Mouse (Mus musculus) embryo, embryonic 9.5 days (tissue): Measurements from ENCODE around the gene Phlda1.
A peak's percentile ranks its signal among the peaks of the same experiment; 100 is the strongest.
"Not testable (repeated sequence)": the region's sequence is repeated elsewhere in the genome, so short reads cannot be mapped to it uniquely, and the experiment has no call there.

Experiments
- DNase-seq: peaks from one replicate; pipeline ENCODE4 v3.0.0-alpha.2; 2017; ENCODE audit errors: extremely low spot score

Gene Phlda1

DNA sequence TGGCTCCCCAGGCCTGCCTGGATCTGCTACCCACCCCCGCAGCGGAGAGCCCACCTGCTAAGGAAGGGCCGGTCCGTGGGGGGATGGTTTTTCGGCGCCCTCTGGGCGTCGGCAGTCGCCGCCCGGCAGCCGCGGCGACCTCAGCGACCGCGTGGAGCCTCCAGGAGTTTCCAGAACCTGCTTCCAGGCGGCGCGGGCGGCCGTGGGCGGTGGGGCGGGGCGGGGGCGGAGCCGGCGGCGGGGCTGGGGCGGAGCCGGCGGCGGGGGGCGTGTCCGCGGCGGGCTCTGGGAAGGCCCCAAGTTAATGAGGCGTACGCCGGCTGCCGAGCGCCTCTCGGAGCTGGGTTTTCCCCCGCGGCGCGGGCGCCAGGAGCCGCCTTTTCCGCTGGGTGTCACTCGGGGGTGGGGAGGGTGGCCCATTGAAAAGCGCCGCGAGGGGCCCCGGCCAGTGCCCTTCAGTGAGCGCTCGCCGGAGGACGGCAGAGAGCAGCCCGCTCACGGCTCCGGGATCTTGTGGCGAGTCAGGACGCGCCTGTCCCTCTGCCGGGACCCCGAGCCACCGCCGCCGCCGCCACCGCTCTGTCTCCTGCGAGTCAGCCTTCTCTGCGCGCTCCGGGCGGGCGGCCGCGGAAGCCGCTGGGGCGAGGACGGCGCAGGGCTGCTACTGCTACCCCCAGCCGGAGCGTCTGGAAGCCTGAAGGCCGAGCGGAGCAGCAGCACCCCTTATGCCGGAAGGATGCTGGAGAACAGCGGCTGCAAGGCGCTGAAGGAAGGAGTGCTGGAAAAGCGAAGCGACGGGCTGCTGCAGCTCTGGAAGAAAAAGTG lies at the start of gene Phlda1:
TSS of gene Phlda1 (plus strand) at position 186 of the 825 bp plus-strand sequence.
- DNase-seq, result peak; percentile 97

DNA sequence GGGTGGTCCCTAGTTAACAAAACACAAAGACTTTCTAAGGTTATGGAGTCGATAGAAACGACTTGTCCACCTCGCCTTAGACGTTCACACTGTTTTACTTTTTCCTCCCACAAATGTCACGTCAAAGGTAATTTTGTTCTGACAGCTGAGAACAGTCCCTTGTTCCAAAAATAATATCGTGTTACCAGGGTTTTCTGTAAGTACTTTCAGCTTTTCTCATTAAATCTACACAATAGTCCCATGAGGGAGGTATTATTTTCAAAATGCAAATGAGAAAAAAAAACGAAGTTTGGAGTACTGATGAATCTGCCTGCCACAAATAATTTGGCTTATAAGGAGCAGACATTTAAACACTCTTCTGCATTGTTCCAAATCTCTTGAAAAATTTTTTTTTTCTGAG lies 48.0 kb upstream of the Phlda1 start:
- DNase-seq, result no peak

DNA sequence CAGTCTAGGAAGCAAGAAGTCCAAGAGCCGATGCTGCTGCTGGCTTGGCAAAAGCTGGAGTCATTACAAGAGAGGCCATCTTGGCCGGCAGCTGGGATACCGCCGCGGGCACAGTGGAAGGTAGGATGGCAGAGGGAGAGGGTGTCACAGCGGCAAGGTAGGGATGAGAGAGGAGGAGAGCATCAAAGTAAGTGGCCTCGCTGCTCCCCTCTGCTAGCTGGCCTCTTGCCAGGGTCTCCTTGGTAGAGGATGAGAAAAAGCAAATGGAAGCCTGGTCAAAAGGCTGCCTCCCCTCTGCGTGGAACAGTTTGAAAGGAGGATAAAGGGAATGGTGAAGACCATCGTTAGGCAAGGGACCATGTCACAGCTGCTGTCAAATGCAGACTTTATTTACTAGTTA lies 47.0 kb upstream of the Phlda1 start:
- DNase-seq, result no peak

DNA sequence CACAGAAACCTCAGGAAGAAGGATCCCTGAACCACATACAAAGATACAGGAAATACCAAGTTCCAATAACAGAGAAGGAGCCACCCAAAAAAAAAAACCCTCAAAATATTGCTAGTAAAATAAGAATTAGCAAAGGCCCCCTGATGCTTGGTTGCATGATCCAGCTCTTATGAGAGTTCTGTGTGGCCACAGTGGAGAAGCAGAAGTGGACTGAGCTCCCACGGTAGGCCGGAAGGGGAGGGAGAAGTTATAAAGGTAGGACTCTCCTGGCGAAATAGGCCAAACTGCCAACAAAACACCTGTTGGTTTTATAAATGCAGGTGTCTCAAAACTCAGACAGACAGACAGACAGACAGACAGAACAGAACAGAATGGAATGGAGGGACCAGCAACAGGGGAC lies 46.2 kb upstream of the Phlda1 start:
- DNase-seq, result no peak

DNA sequence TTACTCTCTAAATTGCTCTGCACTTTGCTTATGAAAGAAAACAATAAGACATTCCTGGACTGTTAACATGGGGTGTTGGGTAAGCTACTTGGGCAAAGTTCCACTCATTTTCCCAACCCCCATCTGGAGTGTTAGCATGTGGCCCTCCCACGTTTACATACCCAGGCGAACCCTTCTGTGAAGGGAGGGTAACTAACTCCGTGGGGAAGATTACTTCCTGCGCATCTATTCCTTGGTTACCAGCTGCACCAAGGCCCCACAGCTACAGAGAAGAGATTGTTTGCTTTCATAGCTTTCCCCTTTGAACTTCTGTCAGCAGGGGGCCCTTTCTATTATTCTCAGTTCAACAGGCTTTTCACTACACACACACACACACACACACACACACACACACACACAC lies 45.7 kb upstream of the Phlda1 start:
- DNase-seq, result peak; percentile 43

DNA sequence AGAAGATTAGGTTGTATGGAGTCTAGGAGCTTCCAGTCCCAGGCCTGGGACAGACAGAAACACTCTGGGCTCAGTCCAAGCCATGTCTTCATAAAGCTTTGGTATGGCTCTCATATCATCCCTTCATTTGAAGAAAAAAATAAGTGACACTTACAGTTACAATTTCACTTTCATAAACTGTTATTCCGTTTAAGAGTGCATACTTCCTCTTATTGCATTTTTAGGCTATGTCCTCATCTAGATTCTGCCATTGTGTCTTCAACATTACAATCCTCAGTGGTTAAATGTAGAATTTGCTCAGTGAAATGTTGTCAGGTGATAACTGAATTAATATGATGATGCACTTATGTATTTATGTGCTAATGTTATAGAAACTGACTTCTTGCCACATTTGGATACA lies 41.3 kb upstream of the Phlda1 start:
- no peak for DNase-seq

DNA sequence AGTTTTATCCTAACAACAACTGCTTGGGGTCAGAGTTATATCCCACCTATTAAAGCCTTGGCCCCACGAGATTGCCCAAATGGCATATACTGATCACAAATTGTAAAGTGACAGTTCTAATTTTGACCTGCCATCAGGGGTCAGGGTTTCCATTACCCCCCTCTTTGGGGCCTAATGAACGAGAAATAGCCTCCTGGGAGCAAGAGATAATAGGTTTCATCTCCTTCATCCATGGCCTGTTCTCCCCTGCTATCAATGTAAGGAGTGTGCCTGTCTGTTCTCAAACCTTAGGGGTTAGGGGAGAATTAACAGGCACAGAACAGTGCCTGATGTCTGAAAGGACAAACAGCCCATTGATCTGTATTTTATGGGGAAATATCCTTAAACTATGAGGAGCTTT lies 40.7 kb upstream of the Phlda1 start:
- no peak for DNase-seq

DNA sequence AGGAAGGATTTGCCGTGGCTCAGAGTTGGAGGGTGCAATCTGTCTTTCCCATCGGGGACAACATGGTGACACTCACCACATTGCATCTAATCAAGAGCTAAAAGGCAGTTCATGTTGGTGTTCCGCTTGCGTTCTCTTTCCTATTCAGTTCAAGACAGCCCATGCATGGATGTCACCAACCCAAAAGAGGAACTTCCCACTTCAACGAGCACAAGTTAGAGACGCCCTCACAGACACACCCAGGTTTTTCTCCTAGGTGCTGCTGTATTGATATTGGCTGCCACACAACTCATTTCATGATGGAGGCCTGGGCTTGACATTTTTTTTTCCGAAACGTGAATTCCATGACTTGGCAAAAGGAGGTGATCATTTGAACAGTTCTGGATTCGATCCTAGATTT lies 34.9 kb upstream of the Phlda1 start:
- DNase-seq, result no peak

DNA sequence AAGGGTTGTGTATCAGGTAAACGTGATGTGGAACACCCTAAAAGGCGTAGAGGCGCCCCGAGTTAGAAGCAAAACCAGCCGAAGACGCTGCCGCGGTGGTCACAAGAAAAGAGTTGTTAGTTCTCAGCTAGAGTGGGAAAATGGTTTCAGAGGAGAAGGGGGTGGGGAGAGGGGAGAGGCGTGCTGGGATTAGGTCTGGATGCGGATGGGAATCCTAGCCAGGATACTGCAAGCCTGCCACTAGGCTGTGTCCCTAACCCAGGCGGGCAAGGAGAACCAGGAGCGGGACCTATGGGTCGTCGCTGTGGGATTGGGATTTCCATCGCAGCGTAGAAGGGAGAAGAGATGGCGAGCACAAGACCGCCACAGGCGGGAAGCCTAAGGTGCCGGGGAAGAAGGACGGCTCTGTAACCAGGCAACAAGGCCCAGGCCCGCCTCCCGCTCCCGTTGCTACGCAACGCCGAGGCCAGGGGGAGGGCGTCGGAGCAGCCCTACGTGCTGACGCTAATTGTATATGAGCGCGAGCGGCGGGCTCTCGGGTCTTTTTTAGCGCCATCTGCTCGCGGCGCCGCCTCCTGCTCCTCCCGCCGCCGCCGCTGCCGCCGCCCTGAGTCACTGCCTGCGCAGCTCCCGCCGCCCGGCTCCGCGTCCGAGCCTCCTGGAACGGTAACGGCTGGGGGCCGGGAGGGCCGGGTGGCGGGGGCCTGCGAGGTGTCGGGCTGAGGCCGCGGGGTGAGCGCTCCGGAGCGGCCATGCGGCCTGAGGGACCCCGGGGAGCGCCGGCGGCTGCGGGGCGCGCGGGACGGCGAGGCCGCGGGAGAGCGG lies 33.2 kb upstream of the Phlda1 start, which contains the start of gene Nap1l1:
TSS of gene Nap1l1 (plus strand) at position 538 of the 825 bp plus-strand sequence.
- DNase-seq, result peak; percentile 99

DNA sequence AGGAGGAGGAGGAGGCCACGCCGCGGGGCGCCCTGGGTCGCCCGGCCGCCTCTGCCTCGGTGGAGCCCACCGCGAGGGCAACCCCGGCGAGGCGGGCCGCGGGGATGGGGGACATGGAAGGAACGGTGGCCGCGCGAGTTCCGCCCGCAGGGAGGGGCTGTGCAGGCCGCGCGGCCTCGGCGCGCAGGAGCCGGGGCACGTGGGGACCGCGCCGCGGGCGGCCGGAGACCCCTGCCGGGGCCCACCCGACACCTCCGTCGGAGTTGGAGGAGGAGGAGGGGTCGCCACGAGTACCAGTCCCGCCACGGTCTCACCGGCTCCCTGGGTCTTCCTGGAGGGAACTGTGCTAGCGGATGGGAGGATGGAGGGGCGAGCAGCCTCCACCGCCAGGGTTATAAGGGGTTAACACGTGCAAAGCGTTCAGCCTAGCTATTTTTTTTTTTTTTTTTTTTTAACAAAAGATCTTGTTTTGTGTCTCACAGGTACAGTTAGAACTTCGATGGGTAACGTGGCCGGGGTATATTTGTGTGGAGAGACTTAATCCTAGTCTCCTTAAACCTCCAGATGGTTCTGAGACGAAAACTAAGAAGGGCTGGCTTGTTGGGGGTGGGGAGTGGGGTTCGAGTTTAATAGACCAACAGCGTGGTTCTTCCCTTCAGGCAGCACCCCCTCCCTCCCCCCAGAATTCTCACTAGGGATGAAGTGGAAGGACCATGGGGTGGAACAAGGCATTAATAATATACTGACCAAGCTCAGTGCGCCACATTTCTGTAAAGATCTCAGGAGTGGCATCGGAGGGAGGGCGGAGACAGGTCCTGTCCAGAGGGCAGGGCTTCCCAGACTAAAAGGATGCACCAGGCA lies 32.3 kb upstream of the Phlda1 start:
- peak; percentile 76 for DNase-seq

DNA sequence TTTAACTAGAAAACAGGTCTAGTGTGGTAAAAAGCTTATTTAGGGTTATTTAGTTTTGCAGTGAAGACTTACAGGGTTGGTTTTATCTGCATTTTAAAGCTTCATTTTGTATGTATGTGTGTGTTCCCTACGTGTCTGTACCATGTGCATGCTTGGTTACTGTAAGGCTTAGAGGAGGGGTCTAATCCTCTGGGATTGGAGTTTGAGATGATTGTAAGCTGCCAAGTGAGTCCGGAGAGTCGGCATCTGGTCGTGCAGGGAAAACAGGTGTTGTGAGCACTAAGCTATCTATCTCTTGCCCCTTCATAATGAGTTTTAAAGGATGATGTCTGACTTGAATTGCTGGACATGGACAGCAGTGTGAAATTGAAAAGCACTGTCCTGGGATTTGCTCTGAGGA lies 29.8 kb upstream of the Phlda1 start:
- DNase-seq, result no peak

DNA sequence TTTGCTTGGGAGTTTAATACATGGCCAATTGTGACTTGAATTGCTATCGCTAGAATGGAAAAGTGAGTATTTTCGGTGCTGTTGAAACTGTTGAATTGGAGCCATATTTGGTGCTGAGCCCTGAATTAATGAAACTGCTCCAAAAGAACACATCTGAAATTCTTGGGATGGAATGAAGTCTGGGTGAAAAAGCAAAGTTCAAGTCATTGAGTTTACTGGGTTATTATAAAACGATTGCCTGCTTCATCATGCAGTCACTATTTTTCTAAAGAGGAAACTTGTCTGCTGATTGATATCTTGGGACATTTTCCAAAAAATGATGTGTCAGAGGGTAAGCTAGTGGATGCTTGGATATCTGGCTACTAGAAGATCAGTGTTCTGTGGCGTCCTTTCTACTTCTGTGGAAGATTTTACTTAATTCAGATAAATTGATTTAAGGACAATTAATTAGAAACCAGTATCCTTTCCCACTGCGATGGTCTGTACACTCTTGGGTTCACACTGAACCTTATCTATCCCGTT lies 29.0 kb upstream of the Phlda1 start:
- no peak for DNase-seq

DNA sequence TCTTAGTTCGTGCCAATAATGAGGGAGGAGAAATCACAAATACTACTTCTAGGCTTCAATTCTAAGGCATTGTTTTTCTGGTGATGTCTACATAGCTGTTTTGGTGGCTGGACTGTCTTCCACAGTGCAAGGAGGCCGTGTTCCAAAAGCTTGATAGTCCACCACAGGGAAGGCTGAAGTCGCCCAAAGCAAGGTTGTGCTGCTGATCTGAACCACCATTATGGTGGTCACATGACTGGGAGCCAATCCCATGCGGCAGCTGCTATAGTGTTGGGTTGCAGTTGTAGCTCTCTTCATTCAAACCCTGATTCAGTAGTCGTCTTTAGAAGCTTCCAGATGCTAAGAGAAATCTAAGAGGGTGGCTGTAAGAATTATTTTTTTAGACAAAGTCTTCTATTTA lies 26.5 kb upstream of the Phlda1 start:
- no peak for DNase-seq

DNA sequence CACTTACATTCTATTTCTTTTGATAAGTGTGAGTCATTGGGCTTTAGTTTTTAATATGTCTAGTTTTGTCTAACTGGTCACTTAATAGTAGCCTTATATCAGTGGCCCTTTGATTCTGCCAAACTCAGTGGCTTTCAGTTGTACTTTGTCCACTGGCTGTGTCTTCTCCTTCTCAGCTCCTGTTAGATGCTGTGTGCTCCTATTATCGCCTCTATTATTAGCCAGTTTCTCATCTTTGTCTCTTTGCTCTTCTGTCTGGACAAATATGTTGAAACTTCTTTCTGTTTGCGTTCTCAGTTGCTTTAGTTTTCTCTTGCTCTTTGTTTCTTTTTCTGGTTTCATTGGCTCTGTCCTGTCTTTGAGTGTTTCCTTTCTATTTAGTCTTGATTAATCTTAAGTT lies 23.4 kb upstream of the Phlda1 start:
- no peak for DNase-seq

DNA sequence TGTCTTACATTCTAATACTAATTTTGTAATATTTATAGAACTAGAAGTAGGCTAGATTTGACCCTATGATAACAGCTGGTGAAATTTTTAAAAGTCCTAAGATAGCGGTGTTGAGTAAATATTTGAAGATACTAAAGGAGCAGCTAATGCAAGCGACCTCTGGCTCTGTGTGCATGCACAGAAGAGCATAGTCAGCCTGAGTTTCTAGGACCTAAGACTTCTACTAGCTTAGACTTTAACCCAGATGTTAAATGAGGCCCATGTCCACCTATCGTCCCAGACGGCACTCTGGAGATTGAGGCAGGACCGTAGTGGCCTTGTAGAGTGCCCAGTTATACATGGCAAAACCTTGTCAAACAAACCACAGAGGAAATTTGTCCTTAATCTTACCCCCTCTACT lies 22.0 kb upstream of the Phlda1 start:
- DNase-seq, result no peak

DNA sequence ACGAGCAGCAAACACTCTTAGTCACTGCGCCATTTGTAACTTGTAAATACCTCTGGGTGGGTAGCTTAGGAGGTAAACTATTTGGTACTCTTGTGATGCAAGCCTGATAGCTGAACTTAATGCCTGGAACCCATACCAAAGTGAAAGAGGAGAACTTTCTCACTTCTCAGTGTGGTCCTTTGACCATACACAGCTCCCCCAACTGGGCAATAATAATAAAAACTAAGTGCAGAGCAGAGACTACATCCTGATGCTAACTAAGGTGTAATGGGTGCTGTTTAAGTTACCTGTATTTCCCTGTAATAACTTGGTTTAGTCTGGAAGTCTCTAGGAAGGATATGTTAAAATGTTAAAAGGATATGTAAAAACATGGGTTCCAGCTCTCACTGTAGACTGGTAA lies 17.3 kb upstream of the Phlda1 start:
- DNase-seq, result no peak

DNA sequence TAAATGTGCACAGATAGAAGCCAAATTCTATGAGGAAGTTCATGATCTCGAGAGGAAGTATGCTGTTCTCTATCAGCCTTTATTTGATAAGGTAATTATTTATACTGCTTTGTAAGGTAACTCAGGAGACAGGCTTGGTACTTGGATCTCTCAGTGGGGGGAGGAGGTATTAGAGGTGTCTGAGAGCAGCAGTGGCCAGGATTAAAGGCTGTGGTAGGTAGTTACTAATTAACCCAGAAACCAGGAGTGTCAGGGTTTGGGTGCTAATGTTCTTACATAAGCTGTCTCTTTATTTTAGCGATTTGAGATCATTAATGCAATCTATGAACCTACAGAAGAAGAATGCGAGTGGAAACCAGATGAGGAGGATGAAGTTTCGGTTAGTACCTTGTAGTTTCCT lies 16.0 kb upstream of the Phlda1 start:
- DNase-seq, result not testable (repeated sequence)

DNA sequence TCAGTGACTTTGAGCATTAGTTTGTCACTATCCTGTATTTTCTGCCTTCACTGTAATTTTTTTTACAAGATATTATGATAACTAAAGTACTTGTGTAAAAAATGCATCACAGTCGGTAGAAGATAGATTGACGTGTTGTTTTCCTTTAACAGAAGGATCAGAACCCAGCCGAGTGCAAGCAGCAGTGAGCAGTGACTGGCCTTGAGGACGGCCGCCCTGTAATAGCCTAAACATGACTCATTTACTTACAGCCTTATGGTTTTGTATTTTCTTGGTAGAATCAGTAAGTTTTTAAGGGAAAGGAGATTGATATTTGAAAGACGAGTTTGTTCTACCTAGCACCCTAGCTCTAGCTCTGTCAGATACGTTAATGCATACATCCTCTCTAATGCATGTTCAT lies 10.2 kb upstream of the Phlda1 start:
- DNase-seq, result no peak

DNA sequence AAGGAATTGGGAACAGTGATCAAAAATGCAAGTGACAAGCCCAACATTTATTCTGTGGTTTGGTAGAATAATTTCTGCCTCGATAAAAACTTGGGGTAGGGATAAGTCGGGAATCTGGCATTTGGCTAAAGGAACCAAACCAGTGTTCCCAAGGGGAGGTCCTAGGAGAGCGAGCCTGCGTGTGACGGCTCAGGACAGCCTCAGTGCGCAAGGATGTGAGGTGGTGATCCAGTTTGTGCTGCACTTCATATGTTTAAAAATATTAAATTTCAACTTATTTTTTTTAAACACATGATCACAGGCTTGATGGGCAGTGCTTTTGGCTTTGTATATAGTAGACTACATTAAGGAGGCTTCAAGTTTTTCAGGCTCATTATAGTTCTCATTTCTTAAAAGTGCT lies 6.2 kb upstream of the Phlda1 start:
- DNase-seq, result no peak

DNA sequence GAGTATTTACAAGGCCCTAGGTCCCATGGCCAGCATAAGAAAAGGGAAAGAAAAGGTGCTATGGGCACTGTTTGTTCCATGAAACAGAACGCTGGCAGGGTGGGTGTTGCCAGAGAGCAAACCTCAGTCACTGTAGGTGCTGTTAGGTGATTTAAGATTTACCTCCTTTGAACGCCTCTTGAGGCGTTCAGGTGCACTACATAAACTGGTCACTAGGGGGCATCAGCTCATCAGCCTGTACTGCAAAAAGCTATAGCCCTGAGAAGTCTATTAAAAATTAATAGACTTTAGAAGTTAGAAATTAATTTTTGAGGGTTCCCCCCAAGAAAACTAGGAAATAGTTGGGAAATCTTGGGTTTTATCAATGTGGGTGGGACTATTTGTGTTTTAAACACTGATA lies 3.0 kb upstream of the Phlda1 start:
- peak; percentile 77 for DNase-seq

DNA sequence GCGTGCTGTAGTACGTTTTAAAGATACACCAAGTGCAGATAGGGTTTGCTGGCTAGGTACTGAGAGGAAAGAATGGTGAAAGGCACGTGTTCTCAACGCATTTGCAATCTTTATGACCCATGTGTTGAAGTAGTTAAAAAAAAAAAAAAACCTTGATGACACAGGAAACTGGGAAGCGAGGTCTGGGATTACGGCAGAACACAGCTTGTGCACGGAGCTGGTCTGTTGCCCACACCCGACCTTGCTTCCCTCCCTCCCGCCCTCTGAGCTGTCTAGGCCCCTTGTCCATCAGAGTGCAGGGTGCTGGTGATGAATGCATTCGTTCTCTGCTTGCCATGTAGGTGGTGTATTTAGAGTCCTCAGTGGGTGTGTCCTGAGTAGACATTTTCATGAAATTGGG lies 2.4 kb upstream of the Phlda1 start:
- no peak for DNase-seq

DNA sequence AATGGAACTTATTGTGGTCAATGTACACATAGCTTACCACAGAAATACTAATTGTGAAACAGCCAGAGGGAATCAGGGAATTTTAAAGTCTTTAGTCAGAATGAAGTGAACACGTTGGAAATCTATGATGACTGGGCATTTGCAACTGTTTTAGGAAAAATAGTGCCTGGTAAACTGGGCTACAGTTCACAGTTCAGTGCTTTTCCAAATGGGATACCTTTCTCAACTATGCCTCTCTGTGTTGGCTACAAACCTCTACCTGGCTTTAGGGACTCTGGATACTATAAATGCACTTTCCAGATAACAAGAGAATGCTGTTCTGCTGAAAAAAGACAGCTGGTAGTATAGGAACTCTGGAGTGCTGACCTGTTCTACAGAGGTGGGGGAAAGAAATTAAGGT lies 1.5 kb upstream of the Phlda1 start:
- no peak for DNase-seq
